Mouse (Mus musculus) MEL-GATA-1-ER (cell line): Measurements from ENCODE around the gene Agtpbp1.

ENCODE experiments used
- DNase-seq: peaks from one replicate; pipeline ENCODE4 v3.0.0-alpha.2; 2012; ENCODE audit warnings: low read depth; ENCODE audit errors: extremely low read depth

The Agtpbp1 gene

GRCm38 (mm10) chr13:59534301-59534700 is 50.7 kb downstream of the Agtpbp1 start:
- no peak for DNase-seq

DNA sequence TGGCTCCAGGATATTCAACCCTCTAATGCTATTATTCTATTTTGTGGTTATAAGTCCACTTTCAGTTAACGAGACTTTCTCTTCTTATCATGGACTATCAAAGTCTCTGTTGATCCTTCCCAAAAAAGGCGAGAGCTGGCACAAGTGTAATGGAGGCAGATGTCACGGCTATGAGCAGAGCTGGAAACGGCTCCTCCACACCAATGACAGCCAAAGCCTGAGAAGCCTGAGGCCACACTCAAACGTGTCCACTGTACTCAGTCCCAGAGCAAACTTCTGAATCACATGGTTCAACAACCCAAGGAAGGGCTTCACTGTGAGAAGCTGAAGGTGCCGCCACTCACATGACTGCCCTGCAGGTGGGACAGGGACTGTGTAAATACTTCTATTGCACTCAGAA is 51.7 kb downstream of the Agtpbp1 start:
- DNase-seq, result no peak

GRCm38 (mm10) chr13:59531203-59531602 is 53.8 kb downstream of the Agtpbp1 start:
- no peak for DNase-seq

GRCm38 (mm10) chr13:59530491-59530890 is 54.5 kb downstream of the Agtpbp1 start:
- no peak for DNase-seq

GRCm38 (mm10) chr13:59521271-59522064 is 63.6 kb downstream of the Agtpbp1 start:
- no peak for DNase-seq

- DNase-seq, result no peak
These were observed 64.2 kb downstream of the Agtpbp1 start for GRCm38 (mm10) chr13:59520834-59521233.

- no peak for DNase-seq
These were observed 65.5 kb downstream of the Agtpbp1 start for GRCm38 (mm10) chr13:59519479-59519878.

- no peak for DNase-seq
These were observed 67.0 kb downstream of the Agtpbp1 start for GRCm38 (mm10) chr13:59518016-59518415.

GRCm38 (mm10) chr13:59515074-59515473 is 70.0 kb downstream of the Agtpbp1 start:
- DNase-seq, result no peak

GRCm38 (mm10) chr13:59509644-59510366 is 75.2 kb downstream of the Agtpbp1 start:
- DNase-seq, result no peak

- no peak for DNase-seq
These were observed 76.4 kb downstream of the Agtpbp1 start for GRCm38 (mm10) chr13:59508584-59508983.

- DNase-seq, result no peak
These were observed 78.6 kb downstream of the Agtpbp1 start for GRCm38 (mm10) chr13:59506450-59506849.

DNA sequence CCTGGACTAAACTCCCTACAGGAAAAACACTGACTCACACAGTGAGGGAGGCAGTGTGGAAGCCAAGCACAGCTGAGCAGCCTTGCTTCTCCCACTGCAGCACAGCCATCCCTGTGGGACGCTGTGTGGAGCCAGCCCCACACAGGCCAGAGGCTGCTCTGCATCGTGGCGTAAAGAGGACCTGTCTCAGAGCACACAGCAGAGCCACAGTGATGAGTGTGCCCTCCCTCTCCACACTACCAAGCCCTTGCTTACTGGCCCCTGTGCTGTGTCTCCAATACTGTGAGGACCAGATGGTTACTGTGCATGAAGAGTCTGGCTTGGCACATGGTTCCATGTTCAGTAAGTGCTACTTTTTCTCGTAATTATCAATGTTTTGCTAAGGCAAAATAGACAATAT is 79.2 kb downstream of the Agtpbp1 start:
- DNase-seq, result no peak

GRCm38 (mm10) chr13:59503581-59503980 is 81.4 kb downstream of the Agtpbp1 start:
- no peak for DNase-seq

DNA sequence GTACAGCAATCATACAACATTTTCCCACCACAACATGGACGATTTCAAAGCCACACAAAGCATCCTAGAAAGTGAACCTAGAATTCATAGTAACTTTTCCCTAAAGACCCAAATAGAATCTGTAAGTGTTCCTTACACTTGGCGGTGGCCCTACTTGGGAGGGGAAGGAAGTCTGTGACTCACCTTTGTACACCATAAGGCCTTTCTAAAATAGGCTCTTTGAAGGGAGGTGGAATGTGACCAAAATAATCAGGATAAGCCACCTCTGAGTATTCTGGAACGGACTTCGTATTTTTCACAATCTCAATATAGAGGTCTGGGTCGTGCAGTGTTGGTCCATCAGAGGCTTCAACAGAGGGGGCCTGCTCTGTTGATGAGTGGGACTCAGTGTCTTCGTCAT is 85.2 kb downstream of the Agtpbp1 start:
- DNase-seq, result no peak

GRCm38 (mm10) chr13:59499374-59499773 is 85.7 kb downstream of the Agtpbp1 start:
- DNase-seq, result no peak

DNA sequence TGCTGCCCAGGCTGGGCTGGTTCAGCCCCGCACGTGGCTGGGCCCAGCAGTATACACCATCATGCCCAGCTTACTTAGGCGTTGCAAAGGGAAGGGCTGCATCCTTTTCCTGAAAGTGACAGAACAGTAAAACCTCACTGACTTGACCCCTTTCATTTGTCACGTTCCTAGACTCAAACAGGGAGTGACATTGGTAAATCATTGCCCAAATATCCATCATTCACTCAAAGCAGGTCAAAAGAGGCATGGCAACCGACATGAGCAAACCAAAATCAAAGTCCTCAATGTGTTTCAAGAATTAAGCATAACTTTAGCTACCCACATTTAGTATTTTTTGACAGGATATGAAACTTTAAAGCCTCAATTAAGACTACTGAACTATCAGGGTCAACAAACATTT is 86.8 kb downstream of the Agtpbp1 start:
- no peak for DNase-seq

DNA sequence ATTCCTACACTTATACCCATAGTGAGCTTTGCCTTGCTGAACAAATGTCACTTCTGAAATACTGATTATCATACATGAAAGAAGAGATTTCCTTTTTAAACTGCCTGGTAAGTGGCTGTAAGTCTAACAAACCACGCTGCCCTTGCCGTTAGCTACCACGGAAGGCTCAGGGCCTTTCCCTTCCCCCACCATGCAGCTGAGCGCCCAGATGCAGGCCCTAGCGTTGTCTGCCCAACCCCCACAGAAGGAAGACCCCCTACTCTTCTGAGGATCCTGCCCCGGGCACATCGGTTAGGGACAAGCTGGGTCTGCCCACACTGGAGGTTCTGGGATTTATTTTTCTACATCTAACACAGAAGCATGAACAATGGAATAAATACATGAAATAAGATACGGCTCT is 89.2 kb downstream of the Agtpbp1 start:
- no peak for DNase-seq

DNA sequence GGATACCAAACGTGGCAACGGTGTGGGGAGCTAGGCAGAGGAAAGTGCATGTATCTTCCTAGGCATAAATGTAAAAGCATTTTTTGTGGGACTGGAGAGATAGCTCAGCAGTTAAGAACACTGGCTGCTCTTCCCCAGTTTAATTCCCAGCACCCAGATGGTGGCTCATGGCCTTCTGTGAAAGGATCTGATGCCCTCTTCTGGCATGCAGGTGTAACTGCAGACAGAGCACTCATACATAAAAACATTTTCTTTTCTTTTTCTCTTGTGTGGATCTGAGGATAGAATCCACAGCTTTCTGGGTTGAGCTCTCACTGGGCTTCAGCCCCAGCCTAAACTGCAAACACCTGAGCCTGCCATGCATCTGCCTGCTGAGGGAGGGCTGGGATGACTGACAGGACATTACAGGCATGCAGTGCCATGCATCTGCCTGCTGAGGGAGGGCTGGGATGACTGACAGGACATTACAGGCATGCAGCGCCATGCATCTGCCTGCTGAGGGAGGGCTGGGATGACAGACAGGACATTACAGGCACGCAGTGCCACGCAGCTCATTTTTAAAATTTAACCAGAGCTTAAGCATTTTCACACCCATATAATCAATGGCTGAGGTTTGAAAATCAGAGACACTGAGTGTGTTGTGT is 90.3 kb downstream of the Agtpbp1 start:
- no peak for DNase-seq

DNA sequence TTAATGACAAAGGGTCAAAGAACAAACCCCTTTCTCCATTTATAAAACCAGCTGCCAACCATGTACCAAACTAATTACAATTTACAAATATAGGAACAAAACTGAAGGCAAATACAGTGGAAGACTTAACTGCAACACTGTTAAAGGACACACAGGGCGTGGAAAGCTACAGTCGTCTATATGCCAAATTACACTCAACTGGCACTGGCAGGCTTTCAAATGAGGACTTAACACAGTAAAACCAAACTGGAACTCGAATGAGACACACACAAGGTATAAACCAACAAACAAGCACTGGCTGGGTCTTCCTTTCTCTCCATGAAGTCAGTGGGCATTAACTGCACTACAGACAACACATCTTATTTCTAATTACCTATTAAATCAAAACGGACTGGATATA is 94.3 kb downstream of the Agtpbp1 start:
- DNase-seq, result no peak

DNA sequence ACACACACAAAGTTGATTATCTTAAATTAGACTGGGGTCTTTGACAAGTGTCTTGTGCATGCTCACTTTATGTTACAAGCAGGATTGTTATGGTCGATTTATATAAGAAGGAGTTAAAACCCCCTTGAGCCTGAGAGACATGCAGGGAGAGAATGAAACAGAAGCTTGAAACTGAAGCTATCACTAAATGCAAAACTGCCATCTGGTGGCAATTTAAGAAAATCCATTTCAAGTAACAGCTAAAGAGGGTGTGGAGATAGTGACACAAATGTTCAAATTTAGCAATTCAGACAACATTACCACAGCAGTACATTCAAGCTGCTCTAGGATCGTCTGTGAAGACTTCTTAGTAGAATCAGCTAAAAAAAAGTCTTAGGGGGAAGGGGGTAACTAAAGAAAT is 95.9 kb downstream of the Agtpbp1 start:
- DNase-seq, result no peak

GRCm38 (mm10) chr13:59487287-59487686 is 97.7 kb downstream of the Agtpbp1 start:
- DNase-seq, result no peak
